Mouse (Mus musculus) cerebellum, adult 18-20 months (tissue): ENCODE results near the gene Tsen2.
A peak's percentile ranks its signal among the peaks of the same experiment; 100 is the strongest.

Source experiments
- DNase-seq, 2 experiments: peaks; one replicate each; pipeline ENCODE4 v3.0.0; 2021

Tsen2 gene

GRCm38 (mm10) chr6:115601715-115602523, 57.5 kb downstream of the Tsen2 start, which contains the start of gene Mkrn2:
TSS of gene Mkrn2 (plus strand) at chr6:115601902.
- DNase-seq, result peak; percentile 71 to 88

- no peak for DNase-seq
Measured at GRCm38 (mm10) chr6:115606461-115606860, 62.0 kb downstream of the Tsen2 start.

GRCm38 (mm10) chr6:115607429-115607828, 63.0 kb downstream of the Tsen2 start:
- peak; percentile 21 to 26 for DNase-seq

- peak; percentile 32 for DNase-seq
Measured at GRCm38 (mm10) chr6:115609121-115609520, 64.7 kb downstream of the Tsen2 start.

- DNase-seq, result no peak
Measured at GRCm38 (mm10) chr6:115610301-115610700, 65.8 kb downstream of the Tsen2 start.

- no peak for DNase-seq
Measured at GRCm38 (mm10) chr6:115613793-115614192, 69.3 kb downstream of the Tsen2 start.

- DNase-seq, result no peak
Measured at GRCm38 (mm10) chr6:115615983-115616382, 71.5 kb downstream of the Tsen2 start.

GRCm38 (mm10) chr6:115619818-115620217, 75.4 kb downstream of the Tsen2 start:
- DNase-seq, result no peak

GRCm38 (mm10) chr6:115620942-115621341, 76.5 kb downstream of the Tsen2 start:
- no peak for DNase-seq

GRCm38 (mm10) chr6:115626121-115626520, 81.7 kb downstream of the Tsen2 start:
- DNase-seq, result no peak
